Mouse (Mus musculus) hindlimb bud, embryonic 11.5 days (tissue): ENCODE measurements around the gene Tbx2.

Experiments used
- DNase-seq: peaks from one replicate; pipeline ENCODE4 v3.0.0-alpha.2; 2012; ENCODE audit warnings: low read depth, low spot score; ENCODE audit errors: extremely low spot score

The Tbx2 gene

GRCm38 (mm10) chr11:85886429-85886785, 54.1 kb downstream of the Tbx2 start:
- DNase-seq: no peak

- no peak for DNase-seq
These were observed 54.9 kb downstream of the Tbx2 start for GRCm38 (mm10) chr11:85887273-85887672.

- no peak for DNase-seq
These were observed 55.6 kb downstream of the Tbx2 start for GRCm38 (mm10) chr11:85887801-85888450.

GRCm38 (mm10) chr11:85888451-85888961, 56.2 kb downstream of the Tbx2 start:
- no peak for DNase-seq

- no peak for DNase-seq
These were observed 56.8 kb downstream of the Tbx2 start for GRCm38 (mm10) chr11:85889056-85889729.

GRCm38 (mm10) chr11:85889730-85890562, 57.6 kb downstream of the Tbx2 start:
- no peak for DNase-seq

- no peak for DNase-seq
These were observed 58.2 kb downstream of the Tbx2 start for GRCm38 (mm10) chr11:85890563-85890845.

GRCm38 (mm10) chr11:85891010-85891691, 58.8 kb downstream of the Tbx2 start:
- no peak for DNase-seq
